Mouse (Mus musculus): ENCODE results near the gene Fam107a.

Gene Fam107a

DNA sequence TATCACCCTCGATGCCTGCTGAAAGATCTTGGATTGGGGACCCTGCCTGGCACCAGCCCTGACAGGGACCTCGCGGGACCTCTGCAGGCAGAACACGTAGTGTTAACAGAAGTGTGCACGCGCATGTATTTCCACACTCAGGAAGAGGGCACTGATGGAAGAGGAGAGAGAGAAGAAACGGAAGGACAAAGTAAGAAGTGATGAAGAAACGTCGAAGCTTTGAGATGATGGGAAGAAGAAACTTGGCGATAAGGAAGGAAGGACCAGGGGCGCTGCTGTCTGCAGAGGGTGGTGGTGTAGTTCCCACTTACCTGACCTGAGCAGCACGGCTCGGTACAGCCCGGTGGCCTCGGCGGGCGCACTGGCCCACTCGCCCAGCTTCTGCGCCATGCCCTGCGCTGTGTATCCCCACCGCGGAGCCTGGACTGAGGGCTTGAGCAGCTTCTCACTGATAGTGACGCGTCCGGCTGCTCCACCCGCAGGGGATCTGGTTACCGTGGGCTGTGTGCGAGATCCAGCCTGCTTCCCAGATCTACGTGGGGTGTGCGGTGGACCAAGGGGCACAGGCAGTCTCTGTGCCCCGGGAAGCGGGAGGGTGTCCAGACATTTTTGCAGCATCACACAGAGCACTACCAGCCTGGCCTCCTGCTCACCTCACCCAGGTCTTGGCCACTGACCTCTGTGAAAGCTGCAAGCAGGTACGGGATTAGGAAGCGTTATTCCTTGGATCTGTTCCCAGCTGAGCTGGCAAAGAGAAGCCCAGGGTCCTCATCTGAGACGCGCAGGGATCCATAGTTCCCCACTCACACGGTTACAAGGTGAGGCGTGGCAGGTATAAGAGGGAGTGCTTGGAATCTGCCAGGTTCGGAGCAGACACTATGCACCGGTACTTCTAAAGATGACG is at the start of gene Fam107a:
Fam107a (minus strand) TSS at position 830 of the 904 bp plus-strand sequence.
- peak; percentile 51 for DNase-seq (ENCODE audit: extremely low spot score, low spot score)

DNA sequence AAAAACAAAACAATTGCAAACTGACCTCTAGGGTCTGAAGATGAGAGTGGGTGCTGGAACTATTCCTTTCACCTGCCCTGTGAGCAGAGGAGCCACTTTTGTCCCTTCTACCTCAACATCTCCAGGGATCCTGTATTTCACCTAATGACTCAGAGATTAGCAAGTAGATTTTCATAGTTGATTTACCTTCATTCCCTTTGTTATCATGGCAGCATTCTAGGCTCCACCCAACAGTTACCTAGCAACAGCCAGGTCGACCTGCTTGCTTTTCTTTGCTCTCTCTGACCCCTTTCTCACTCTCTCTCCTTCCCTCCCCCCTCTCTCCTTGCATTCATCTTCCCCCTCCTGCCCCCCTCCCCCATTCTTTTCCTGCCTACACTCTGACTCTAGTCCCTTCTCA is 49.3 kb upstream of the Fam107a start:
- no peak for DNase-seq (ENCODE audit: extremely low spot score, low spot score)

DNA sequence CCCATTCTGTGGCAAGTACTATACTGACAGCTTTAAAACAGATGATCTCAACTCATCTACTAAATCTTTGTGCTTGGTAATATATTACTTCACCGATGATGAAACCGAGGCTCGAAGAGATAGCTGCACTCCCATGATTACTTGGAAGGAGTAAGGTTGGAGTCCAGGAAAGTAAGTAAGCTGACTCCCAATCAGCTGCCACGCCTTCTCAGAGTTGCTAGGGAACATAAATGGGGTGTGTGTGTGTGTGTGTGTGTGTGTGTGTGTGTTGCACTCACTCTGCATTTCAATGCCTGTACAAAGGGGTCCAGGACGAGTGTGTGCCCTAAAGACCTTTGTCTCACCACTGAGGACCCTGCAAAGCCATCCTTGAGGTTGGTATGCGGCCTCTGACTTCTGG is 48.0 kb upstream of the Fam107a start:
- no peak for DNase-seq (ENCODE audit: extremely low spot score, low spot score)

DNA sequence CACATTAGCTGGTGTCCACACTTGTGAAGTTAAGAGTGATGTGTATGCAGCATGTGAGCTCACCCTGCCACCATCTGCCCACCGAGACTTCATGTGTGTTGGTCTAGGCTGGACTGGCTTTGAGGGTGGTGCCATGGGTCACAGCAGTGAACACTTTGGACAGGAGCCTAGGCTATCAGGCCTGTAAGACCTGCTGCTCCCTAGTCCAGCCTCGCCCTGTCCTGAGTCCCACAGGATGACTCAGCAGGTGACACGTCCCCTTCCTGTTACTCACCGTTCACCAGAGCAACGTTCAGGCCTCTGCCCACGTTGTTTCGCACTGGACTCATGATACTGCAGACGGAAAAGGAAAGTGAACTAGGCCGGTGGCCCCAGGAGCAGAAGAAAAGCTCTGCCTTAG is 39.0 kb upstream of the Fam107a start:
- DNase-seq (ENCODE audit: extremely low spot score, low spot score) = no peak

DNA sequence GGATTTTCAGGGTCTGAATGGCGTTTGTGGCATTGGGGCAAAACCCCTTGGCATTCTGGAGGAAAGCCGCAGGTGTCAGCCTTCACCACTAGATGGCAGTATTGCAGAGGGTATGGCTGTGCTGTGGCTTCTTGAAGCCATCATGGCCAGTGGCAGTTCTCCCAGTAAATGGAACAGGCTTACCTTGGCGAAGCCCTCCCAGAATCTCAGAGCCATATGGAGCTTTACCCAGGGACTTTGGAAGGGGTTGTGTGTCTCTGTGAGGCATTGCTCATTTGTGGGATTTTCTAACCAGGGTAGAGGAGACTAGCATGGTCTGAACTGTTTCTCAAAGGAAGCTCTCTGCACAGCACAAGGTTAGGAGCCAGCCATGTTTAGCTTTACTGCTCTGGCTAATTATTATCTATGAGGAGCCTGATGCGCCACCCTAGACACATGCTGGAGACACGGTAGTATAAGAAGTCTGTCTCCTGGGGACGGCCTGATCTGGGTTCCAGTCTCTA is 38.2 kb upstream of the Fam107a start:
- DNase-seq (ENCODE audit: extremely low spot score, low spot score) = peak; percentile 83

DNA sequence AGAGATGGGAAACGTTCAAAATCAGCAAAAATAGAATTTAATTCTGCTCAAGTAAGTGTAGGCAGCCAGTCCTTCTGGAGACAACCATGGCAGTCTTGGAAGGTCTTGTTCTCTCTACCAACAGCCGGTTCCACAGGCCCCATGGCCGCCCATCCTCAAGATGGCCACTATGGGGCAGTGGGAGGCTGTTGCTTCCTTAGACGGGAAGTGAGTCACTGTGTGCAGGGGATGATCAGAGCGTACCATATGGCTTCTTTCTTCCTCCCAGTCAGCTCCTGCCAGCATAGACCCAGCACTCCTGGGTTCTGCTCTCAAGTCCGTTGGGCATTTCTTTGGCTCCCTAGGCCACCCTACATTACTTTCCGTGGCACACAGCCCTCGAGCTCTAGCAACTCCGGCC is 31.1 kb upstream of the Fam107a start:
- no peak for DNase-seq (ENCODE audit: extremely low spot score, low spot score)

DNA sequence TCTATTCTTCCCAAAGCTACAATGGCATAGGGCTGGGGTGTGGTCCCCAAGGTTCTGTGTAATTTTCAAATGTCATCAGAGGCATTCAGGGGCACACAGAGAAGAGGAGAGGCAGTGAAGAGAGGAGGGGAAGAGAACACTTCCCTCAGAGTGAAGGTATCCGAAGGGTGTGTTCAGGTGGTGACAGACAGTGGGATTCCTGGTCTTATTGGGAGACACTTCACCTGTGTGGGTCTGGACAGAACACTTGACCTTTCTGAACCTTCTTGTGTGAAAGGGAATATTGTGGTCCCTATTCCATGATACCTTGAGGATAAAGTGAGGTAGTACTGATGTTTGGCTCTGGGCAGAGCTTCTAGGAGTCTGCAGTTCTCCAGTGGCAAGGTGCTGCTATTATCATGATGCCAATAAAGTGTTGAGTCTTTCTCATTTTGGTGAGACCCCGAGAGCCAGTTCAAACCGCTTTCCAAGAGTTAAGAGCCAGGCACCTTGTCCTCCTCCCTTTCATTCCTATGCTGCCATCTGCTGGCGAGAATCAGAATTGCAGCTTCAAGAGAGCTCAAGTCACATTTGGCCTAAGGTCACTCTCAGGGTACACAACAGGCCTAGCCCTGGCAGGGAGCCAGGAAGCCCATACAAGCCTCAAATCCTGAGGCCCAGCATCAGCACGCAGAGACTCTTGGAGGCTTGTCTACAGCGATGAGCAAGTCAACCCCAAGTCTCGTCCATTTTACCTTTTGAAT is 28.6 kb upstream of the Fam107a start:
- peak; percentile 92 for DNase-seq (ENCODE audit: extremely low spot score, low spot score)

DNA sequence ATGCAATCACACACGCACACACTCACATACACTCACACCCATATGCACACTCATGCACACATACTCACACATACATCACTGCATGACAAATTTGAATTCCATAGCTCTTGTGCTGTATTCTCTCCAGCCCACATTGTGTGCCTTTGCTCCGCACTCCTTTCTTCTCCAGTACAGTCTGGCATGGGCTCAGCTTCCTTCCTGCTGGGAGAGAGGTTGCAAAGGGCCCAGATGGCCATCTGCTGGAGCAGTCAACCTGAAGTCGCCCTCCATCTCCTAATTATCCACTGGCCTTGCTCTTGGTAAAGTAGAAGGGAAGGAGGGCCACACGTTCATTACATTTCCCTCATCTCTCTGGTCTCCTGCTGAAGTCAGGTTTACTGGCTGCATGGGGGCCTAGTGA is 27.7 kb upstream of the Fam107a start:
- DNase-seq (ENCODE audit: extremely low spot score, low spot score) = no peak

DNA sequence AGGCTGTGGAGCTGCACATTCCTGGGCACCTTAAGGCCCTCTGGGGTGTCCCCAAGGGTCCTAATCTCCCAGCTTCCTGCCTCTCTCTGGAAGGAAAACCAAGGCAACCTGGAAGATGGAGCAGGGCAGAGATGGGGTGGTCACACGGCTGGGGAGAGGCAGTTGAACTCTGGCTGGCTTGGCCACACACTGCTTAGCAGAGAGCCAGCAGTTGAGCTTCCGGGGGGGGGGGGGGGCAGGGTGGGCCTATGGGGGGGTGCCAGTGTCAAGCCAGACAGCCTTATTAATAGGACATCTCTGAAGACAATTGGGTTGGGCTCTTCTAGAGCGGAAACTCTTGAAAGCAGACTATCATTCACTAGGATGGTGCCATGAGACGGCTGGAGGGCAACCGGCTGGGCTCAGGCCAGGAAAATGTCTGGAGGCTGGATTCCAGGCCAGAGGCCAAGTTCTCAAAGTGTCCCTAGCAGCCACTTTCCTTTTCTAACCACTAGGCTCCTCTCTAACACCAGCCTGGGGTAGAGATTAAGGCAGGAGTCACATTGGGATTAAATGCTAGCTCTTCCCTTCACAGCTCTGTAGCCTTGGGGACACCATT is 24.8 kb upstream of the Fam107a start:
- no peak for DNase-seq (ENCODE audit: extremely low spot score, low spot score)

DNA sequence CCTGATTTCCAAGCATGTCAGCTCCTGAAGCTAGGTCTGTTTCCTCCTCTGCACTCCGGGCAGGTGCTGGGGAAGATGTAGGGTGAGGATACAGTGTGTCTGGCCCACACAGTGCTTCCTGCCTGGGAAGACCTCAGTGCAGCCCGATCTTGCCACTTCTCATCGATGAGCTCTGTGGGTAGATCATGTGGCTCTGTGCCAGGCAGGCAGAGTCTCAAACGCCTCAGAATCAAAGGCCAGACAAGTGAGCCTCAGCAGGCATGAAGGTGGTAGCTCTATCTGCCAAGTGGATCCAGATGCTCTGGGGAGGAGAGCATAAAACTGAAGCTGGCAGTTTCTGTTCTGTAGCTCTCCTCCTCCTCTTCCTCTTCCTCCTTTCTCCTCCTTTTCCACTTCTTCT is 22.4 kb upstream of the Fam107a start:
- no peak for DNase-seq (ENCODE audit: extremely low spot score, low spot score)

DNA sequence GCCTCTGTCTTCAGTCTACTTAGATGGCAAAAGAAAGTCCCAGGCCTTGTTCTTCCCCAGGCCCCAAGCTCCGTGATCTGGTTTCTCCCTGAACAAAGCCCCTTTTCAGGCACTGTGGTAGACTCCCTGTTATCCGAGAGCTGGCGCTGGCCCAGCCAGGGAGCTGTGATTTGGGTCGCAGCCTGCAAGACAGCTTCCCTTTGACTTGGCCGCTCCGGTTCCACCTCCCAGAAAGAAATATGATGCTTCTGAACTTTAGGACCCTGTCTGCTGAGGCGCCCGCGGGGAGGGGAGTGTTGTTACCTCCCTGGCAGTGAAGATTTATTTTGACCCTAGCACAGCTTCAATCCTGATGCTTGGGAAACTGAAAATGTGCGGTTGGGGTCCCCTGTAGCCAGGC is 18.1 kb upstream of the Fam107a start:
- peak; percentile 58 for DNase-seq (ENCODE audit: extremely low spot score, low spot score)

DNA sequence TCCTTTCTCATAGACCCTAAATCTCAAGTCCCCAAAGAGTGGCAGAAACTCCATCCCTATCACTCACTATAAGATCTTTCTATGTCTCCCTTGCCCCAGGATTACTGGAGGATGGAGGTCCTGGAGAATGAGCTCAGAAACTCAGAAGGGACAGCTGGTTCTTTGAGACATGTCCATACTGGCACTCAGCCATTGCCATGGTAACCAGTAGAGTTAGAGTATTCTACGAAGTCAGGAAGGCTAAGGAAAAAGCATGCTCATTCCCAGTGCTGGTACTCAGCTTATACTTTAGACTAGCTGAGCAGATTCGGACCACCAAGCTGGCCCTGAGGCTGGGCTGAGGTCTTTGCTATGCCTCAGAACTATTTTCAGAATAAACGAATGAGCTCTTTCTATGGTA is 16.7 kb upstream of the Fam107a start:
- no peak for DNase-seq (ENCODE audit: extremely low spot score, low spot score)

DNA sequence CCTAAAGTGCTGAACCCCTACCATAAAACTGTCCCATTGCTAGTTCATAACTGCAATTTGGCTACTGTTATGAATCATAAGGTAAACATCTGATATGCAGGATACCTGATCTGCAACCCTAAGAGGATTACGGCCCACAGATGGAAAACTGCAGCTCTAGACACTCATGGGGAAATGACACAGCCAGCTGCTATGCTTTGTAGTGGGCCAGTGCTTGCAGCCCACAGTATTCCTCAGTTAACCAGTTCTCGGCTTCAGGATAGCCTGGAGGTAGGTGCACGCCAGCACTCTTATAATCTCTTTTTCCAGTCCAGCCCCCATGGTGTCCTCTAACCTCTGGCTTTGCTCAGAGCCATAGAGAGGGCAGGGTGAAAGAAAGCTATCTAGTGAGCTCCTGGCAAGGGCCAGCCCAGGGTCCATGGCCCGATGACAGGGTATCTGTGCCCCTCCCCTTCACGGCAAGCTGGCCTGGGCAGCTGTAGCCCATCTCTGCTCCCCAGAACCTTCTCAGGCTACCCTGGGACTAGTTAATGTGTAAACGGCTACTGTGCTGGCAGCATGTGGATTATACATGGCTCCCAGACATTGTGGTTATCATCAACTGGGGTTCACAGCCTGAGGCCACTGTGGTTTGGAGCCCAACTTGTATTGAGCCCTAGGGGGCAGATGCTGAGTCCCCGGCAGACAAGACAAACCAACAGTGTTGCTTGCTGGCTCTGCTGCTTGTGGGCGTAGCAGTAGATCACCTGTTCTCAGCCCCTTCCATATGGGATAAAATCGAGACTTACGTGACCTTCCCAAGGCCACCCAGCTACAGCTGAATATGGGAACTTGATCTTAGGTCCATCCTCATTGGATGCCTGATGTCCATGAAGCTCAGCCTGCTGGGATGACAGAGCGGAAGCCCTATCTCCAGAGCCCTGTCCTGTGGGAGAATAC is 14.8 kb upstream of the Fam107a start:
- DNase-seq (ENCODE audit: extremely low spot score, low spot score) = no peak

DNA sequence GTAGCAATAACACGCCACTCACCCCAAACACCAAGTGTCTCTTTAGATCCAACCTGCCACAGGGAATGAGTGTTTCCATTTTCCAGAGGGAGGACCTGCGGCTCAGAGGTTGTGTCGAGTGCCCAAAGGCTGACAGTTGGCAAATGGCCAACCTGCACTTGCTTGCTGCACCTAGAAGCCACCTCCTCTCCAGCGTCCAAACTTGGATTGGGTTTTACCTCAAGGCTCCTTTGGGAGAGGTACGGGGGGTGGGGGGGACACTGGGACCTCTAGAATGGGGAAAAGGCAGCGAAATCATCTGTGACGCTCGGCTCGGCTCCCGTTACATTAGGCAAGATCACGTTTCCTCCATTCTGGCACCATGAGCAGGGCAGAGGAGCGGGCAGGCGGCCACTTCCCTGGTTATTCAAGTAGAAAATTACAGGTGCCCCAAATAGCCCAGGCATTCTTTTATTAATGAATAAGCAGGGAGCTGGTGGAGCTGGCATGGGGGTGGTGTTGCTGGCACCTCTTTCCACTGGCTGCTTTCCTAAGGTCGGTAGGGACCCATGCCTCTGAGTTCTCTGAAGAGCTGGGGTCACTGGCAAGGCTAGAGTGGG is 13.6 kb upstream of the Fam107a start:
- no peak for DNase-seq (ENCODE audit: extremely low spot score, low spot score)

DNA sequence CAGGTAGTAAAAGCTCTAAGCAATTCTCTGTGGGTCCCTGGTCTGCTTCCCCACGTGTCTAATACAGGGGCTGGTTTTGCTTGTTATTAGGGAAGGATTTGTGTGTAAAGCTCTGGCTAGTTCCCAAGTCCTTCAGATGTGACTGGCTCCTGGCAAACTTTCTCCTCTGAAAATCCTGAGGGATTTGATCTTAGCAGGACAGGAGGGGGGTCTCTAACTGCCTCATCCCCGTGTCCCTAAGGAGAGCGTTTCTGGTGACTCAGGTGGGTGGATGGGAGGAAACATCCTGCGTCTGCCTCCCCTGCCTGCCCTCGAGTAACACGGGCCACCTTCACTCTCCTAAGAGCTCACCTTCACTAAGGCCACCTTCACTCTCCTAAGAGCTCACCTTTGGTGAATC is 12.6 kb upstream of the Fam107a start:
- no peak for DNase-seq (ENCODE audit: extremely low spot score, low spot score)

DNA sequence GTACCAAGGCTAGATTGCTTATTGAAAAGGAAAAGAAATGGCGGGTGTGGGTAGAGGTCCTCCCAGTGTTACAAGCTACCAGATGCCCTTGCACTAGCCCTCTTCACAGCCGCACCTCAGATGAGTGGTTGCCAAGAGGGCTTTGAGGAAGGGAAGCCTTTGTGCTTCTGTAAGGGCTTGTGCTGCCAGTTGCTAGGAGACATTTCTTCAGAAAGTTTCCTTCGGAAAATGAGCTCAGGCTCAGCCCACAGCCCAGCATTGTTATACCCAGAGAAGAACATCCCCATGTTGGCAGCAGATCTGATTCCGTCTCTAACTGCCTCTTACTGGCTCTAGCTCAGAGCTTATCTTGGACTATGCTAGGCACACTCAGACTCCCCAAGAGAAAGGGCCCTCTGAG is 11.7 kb upstream of the Fam107a start:
- DNase-seq (ENCODE audit: extremely low spot score, low spot score) = no peak

DNA sequence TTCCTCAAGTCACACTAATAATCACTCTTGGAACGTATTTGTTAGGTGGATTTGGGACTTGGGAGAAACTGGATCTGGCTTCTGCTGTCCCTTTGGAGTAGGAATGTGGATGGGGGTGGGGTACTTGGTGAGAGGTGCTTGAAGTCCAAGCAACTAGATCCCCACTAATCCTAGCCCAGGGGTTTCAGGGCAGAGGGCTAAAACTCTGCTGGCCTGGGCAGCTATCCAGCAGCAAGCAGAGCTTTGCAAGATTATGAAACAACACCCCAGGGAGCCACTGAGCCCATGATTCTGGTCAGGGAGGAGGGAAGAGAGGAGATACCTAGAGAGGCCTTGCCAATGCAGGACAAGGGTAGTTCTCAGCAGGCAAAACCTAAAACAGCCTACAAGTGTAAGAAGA is 9.5 kb upstream of the Fam107a start:
- no peak for DNase-seq (ENCODE audit: extremely low spot score, low spot score)

DNA sequence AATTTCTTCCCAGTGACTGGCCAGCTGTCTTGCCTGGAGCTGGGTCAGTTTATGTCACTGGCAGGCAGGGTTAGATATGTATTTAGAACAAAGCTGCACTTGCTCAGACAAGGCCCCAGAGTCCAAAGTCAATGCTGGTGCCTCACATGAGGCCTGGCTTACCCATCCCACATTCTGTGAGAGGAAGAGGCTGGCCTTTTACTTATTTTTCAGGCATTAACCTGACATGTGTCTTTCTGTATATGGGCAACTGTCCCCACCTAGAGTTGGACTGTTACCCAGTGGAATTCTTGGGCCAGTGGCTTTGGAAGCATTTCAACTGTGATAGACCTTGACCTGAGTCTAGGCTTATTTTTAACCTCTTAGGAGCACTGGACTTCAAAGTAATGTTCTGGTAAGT is 9.1 kb upstream of the Fam107a start:
- DNase-seq (ENCODE audit: extremely low spot score, low spot score) = no peak

DNA sequence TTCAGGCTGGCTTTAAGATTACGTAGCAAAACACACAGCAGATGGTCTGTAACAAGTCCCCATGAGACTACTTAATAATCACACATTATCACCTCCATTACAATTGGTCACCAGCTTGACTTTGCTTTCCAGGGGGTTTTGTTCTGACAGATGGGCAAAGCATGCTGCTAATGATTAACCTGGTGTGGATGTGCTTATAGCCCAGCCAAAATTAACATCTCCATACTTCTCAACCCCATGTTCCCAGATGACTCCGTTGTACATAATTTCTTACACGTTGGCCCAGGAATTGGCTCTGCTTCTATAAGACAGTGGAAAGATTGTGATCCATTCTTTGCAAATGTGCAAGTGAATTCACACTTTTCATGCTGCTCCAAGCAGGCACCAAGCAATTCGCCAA is 7.9 kb upstream of the Fam107a start:
- DNase-seq (ENCODE audit: extremely low spot score, low spot score) = no peak

DNA sequence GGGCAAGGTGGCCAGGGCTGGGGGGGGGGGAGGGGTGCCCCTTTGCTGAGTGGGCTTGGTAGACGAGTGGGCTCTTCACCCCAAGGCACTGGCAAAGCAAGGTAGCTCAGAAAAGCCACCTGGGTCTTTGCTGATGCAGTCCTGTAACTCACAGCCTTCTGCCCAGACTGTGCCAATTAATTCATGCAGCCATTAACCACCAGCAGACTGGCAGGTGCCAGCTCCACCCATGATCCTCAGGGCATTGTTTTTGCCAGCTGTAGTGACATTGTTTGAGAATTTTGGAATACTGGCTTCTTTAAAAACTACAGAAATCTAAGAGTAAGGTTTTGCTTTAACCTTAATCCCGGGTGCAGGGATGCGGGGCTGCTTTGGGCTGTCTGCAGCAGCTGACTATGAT is 2.7 kb upstream of the Fam107a start:
- DNase-seq (ENCODE audit: extremely low spot score, low spot score) = no peak

Measured in neural tube, embryonic 10.5 days (tissue).